7 mouse cellular contexts compared by ENCODE assay signal in genomic region chr11:32454231-32454799, GRCm38 (mm10). TPM values are rescaled to one million over a fixed set of nuclear protein-coding genes. Genes with fewer than 3 reads are reported as not detected.
DNase-seq lines count a peak whose midpoint lies in the region; ATAC-seq and TF ChIP-seq lines count a peak whose summit lies in the region.

No protein-coding gene starts in this region.

- no peaks in the 10 kb centered on the region for H3K27me3 ChIP-seq in lung, embryonic 16.5 days (ENCODE audit: control insufficient read depth, insufficient read depth, low read depth, low read length)
- no peaks in the 10 kb centered on the region for H3K27me3 ChIP-seq in embryonic facial prominence, embryonic 13.5 days
- H3K27me3 ChIP-seq in hindbrain, postnatal 0 days (ENCODE audit: insufficient read depth, low read length): no peaks in the 10 kb centered on the region
- peaks cover 3% of the 10 kb centered on the region; the same call in 1 of the 2 replicates for H3K27me3 ChIP-seq in midbrain, embryonic 13.5 days

- ATAC-seq in lung, embryonic 16.5 days (ENCODE audit: low read depth): no peak
- no peak; the same call in 1 of the 2 replicates for ATAC-seq in embryonic facial prominence, embryonic 13.5 days (ENCODE audit: insufficient number of reproducible peaks, insufficient read depth, low FRiP score, low TSS enrichment, low read depth)
- no peak for ATAC-seq in hindbrain, postnatal 0 days
- ATAC-seq in midbrain, embryonic 13.5 days: no peak

- no peak for TF ChIP-seq CTCF in hindbrain, postnatal 0 days (IDR thresholded peaks at IDR 0.05; ENCODE audit: low read depth)

- H3K4me3 ChIP-seq in lung, embryonic 16.5 days (ENCODE audit: low read length): peak overlapping the region; percentile 94
- peak overlapping the region; percentile 90 for H3K4me3 ChIP-seq in embryonic facial prominence, embryonic 13.5 days
- peak overlapping the region; percentile 86 for H3K4me3 ChIP-seq in hindbrain, postnatal 0 days (ENCODE audit: low read length)
- peak overlapping the region; percentile 91 for H3K4me3 ChIP-seq in midbrain, embryonic 13.5 days (replicated peaks)

- no peaks in the 10 kb centered on the region for H3K36me3 ChIP-seq in lung, embryonic 16.5 days (ENCODE audit: control insufficient read depth, insufficient read depth, low read length)
- no peaks in the 10 kb centered on the region for H3K36me3 ChIP-seq in embryonic facial prominence, embryonic 13.5 days
- no peaks in the 10 kb centered on the region for H3K36me3 ChIP-seq in hindbrain, postnatal 0 days (ENCODE audit: insufficient read depth, low read length)
- no peaks in the 10 kb centered on the region for H3K36me3 ChIP-seq in midbrain, embryonic 13.5 days

- WGBS in lung, embryonic 16.5 days: 3% methylated on average over 19 of the region's 19 CpGs
- WGBS in embryonic facial prominence, embryonic 13.5 days: 3% methylated on average over 19 of the region's 19 CpGs
- WGBS in hindbrain, postnatal 0 days: 2% methylated on average over 19 of the region's 19 CpGs
- WGBS in midbrain, embryonic 13.5 days: 2% methylated on average over 19 of the region's 19 CpGs

- peak overlapping the region; percentile 97 for H3K9ac ChIP-seq in lung, embryonic 16.5 days (ENCODE audit: low read length)
- H3K9ac ChIP-seq in embryonic facial prominence, embryonic 13.5 days: peak overlapping the region; percentile 95
- peak overlapping the region; percentile 73 for H3K9ac ChIP-seq in hindbrain, postnatal 0 days (replicated peaks; ENCODE audit: low read length)
- H3K9ac ChIP-seq in midbrain, embryonic 13.5 days (replicated peaks): peak overlapping the region; percentile 97

- peak overlapping the region; percentile 97 for H3K27ac ChIP-seq in lung, embryonic 16.5 days (ENCODE audit: low read length)
- H3K27ac ChIP-seq in embryonic facial prominence, embryonic 13.5 days: peak overlapping the region; percentile 98
- H3K27ac ChIP-seq in hindbrain, postnatal 0 days: peak overlapping the region; percentile 94; the same call in 1 of the 2 replicates
- H3K27ac ChIP-seq in midbrain, embryonic 13.5 days: peak overlapping the region; percentile 98

- 0 out of 2 replicates have a peak, but pooled peaks cover 3% of the 10 kb centered on the region for H3K4me1 ChIP-seq in lung, embryonic 16.5 days (replicated peaks; ENCODE audit: control insufficient read depth, insufficient read depth, low read length)
- peaks cover 31% of the 10 kb centered on the region for H3K4me1 ChIP-seq in embryonic facial prominence, embryonic 13.5 days
- H3K4me1 ChIP-seq in hindbrain, postnatal 0 days (ENCODE audit: insufficient read depth, low read length): no peaks in the 10 kb centered on the region
- H3K4me1 ChIP-seq in midbrain, embryonic 13.5 days (replicated peaks): peaks cover 25% of the 10 kb centered on the region

- no peak for DNase-seq in lung, adult 18-20 months
- peak; percentile 11 for DNase-seq in hindbrain, postnatal 0 days (ENCODE audit: low spot score)
- DNase-seq in cerebellum, postnatal 36 days: no peak
- no peak for DNase-seq in thymus, postnatal 36 days

- H3K4me2 ChIP-seq in lung, embryonic 16.5 days (ENCODE audit: low read depth, low read length): peak overlapping the region; percentile 92
- peak overlapping the region; percentile 77 for H3K4me2 ChIP-seq in embryonic facial prominence, embryonic 13.5 days
- H3K4me2 ChIP-seq in hindbrain, postnatal 0 days (ENCODE audit: low read depth, low read length): peak overlapping the region; percentile 72
- peak overlapping the region; percentile 83 for H3K4me2 ChIP-seq in midbrain, embryonic 13.5 days (replicated peaks)

- no peaks in the 10 kb centered on the region for H3K9me3 ChIP-seq in lung, embryonic 16.5 days (ENCODE audit: control insufficient read depth, low read length)
- H3K9me3 ChIP-seq in embryonic facial prominence, embryonic 13.5 days: no peaks in the 10 kb centered on the region
- no peaks in the 10 kb centered on the region for H3K9me3 ChIP-seq in hindbrain, postnatal 0 days (ENCODE audit: low read length)
- no peaks in the 10 kb centered on the region for H3K9me3 ChIP-seq in midbrain, embryonic 13.5 days

RNA-seq across cellular contexts. Expression of gene Ubtd2, which starts 0.9 kb away (rescaled TPM):
- polyA plus RNA-seq in lung, embryonic 16.5 days (2015; fragmentation: Nextera tagmentation; extraction: Ambion mirVana): 38.2 and 42.0 TPM in 2 replicates
- 81.2 and 89.7 TPM in 2 replicates for polyA plus RNA-seq in embryonic facial prominence, embryonic 13.5 days (2015; fragmentation: Nextera tagmentation; extraction: Ambion mirVana)
- 47.4 and 53.8 TPM in 2 replicates for total RNA-seq in hindbrain, postnatal 0 days (2014; rRNA removed)
- 30.6 TPM in 2 replicates for polyA plus RNA-seq in hindbrain, postnatal 0 days (2015; fragmentation: Nextera tagmentation; extraction: Ambion mirVana)
- polyA plus RNA-seq in midbrain, embryonic 13.5 days (2015; fragmentation: Nextera tagmentation; extraction: Ambion mirVana): 55.0 and 55.2 TPM in 2 replicates
